Mouse (Mus musculus) spleen, postnatal 36 days (tissue): Measurements from ENCODE around the gene Asxl1.

Experiments
- DNase-seq, 2 experiments: peaks; one replicate each; pipeline ENCODE4 v3.0.0; 2022; ENCODE audit warnings: low spot score in 2 of 2, mixed read lengths in 1 of 2

Asxl1 gene

GRCm38 (mm10) chr2:153345454-153346220, at the start of gene Asxl1:
TSS of gene Asxl1 (plus strand) at chr2:153345829.
- peak; percentile 97 to 98 for DNase-seq

GRCm38 (mm10) chr2:153297771-153298170, 47.9 kb upstream of the Asxl1 start:
- DNase-seq = no peak

GRCm38 (mm10) chr2:153298460-153298859, 47.2 kb upstream of the Asxl1 start:
- no peak for DNase-seq

- DNase-seq = peak; percentile 29 to 39
Measured at GRCm38 (mm10) chr2:153298863-153299262, 46.8 kb upstream of the Asxl1 start.

GRCm38 (mm10) chr2:153301123-153301522, 44.5 kb upstream of the Asxl1 start:
- DNase-seq = no peak

- no peak for DNase-seq
Measured at GRCm38 (mm10) chr2:153305240-153305639, 40.4 kb upstream of the Asxl1 start.

GRCm38 (mm10) chr2:153308586-153308985, 37.0 kb upstream of the Asxl1 start:
- no peak for DNase-seq

- DNase-seq = no peak
Measured at GRCm38 (mm10) chr2:153309106-153309505, 36.5 kb upstream of the Asxl1 start.

- DNase-seq = no peak
Measured at GRCm38 (mm10) chr2:153310228-153310627, 35.4 kb upstream of the Asxl1 start.

- DNase-seq = no peak
Measured at GRCm38 (mm10) chr2:153312884-153313283, 32.7 kb upstream of the Asxl1 start.

- DNase-seq = no peak
Measured at GRCm38 (mm10) chr2:153318408-153318807, 27.2 kb upstream of the Asxl1 start.

GRCm38 (mm10) chr2:153319036-153319643, 26.5 kb upstream of the Asxl1 start:
- DNase-seq = peak; percentile 26 to 32

GRCm38 (mm10) chr2:153325706-153326376, 19.8 kb upstream of the Asxl1 start:
- peak; percentile 45 to 53 for DNase-seq

GRCm38 (mm10) chr2:153332271-153332670, 13.4 kb upstream of the Asxl1 start:
- DNase-seq = no peak

GRCm38 (mm10) chr2:153332981-153333380, 12.6 kb upstream of the Asxl1 start:
- peak; percentile 57 to 61 for DNase-seq

GRCm38 (mm10) chr2:153333822-153334232, 11.8 kb upstream of the Asxl1 start:
- no peak for DNase-seq

GRCm38 (mm10) chr2:153334281-153334680, 11.3 kb upstream of the Asxl1 start:
- DNase-seq = no peak

GRCm38 (mm10) chr2:153336117-153336516, 9.5 kb upstream of the Asxl1 start:
- no peak for DNase-seq

- DNase-seq = no peak
Measured at GRCm38 (mm10) chr2:153338361-153339350, 7.0 kb upstream of the Asxl1 start.

- DNase-seq = no peak
Measured at GRCm38 (mm10) chr2:153342166-153342565, 3.5 kb upstream of the Asxl1 start.

GRCm38 (mm10) chr2:153342602-153343001, 3.0 kb upstream of the Asxl1 start:
- DNase-seq = no peak
